Mouse (Mus musculus) lung, postnatal 10 days (tissue): Measurements from ENCODE around the gene Pik3c2a.

ENCODE experiments used
- DNase-seq: peaks from one replicate; pipeline ENCODE4 v3.0.0; 2021

Gene Pik3c2a

DNA sequence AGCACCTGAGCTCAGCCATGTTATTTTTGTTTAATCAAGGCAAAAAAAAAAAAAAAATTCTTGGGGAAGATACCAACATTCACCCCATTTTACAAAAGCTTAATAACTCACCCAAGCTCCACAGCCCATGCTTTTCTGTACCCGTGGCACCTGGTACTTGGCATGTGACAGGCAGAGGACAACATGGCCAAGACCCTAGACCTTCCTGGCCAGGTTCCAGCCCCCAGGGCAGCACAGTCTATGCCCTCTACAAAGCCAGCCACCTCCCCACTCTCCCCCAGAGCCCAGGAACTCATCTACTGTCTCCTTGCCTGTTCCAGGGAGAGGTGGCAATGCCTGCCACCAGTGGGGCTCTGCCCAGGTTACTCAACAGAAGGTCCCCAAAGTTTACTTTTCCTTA is 152.7 kb downstream of the Pik3c2a start:
- no peak for DNase-seq

DNA sequence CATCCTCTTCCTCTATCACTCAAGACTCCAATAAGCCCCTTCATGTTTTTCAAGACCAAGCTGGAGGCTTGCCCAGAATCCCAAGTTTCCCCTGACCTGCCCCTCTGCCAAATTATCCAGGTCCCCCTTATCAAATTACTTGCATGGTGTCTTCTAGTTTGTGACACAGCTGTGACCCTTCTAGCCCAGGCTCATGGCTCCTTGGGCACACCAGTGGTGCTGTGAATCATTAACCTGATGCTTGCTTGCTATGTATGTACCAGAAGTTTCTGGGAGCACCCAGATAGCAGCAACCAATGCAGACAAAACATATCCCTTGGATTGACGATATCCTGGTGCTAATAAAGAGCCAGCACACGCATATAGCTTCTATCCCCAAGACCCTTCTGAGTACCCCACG is 154.3 kb downstream of the Pik3c2a start:
- DNase-seq, result no peak

DNA sequence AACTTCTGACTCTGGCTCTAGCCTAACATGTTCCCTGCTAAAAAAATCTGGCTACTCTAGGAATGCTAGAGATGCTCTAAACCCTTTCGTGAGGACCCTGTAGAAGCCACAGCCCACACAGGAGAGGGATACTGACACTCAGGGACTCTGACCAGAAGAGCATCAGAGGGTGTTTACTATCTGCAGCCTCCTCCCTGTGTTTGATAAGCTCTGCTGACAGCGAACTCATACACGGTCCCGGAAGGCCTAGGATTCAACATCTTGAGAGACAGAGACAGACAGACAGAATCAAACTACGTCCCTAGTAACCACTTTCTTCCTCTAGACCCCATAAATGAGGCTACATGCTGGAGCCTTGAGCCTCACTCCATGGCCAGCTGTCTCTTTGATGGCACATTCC is 155.3 kb downstream of the Pik3c2a start:
- DNase-seq, result no peak
